ENCODE assay signal across 17 mouse cellular contexts in the genomic region with DNA sequence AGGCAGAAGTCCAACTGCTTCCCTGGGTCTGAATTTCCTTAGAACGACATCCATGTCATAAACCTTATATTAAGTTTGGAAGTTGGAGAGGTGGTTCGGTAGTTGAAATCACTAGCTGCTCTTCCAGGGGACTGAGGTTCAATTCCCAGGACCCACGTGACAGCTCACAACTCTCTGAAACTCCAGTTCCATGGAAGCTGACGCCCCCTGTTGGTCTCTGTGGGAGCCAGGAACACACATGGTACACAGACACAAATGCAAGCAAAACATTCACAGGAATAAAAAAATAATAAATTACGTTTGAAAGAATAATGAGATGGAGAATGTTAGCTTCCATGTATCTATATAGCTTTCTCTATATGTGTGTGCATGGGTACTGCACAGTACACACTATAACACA. TPM values are rescaled to one million over a fixed set of nuclear protein-coding genes. Genes with fewer than 3 reads are reported as not detected.
A peak's percentile ranks its signal among the peaks of the same experiment; 100 is the strongest.
DNase-seq lines count a peak whose midpoint lies in the region; TF ChIP-seq lines count a peak whose summit lies in the region.
"Had no signal": no experiment of that assay in that cellular context is flagged by ENCODE, and none has a peak within 500 bp of the region (broad histone marks: within the 10 kb centered on the region; RNA-seq: fewer than 3 reads in every experiment).

No protein-coding gene starts in this region.

- no peak for TF ChIP-seq POLR2A in heart, adult 2 months (IDR thresholded peaks at IDR 0.05; ENCODE audit: insufficient read depth, low read depth, low read length)
- TF ChIP-seq POLR2A in lung, adult 2 months (IDR thresholded peaks at IDR 0.05; ENCODE audit: borderline replicate concordance, extremely low read depth, low read depth, low read length): no peak
- no peak for TF ChIP-seq POLR2A in small intestine, adult 2 months (IDR thresholded peaks at IDR 0.05; ENCODE audit: low read depth, low read length)

- H3K36me3 ChIP-seq in heart, adult 2 months (ENCODE audit: control insufficient read depth, insufficient read depth, low read length): 0 out of 2 replicates have a peak, but pooled peaks cover 4% of the 10 kb centered on the region
- no peaks in the 10 kb centered on the region for H3K36me3 ChIP-seq in ES-E14 (ENCODE audit: control insufficient read depth, insufficient read depth, low read length, poor library complexity, severe bottlenecking)
- H3K36me3 ChIP-seq in small intestine, adult 2 months (ENCODE audit: control insufficient read depth, insufficient read depth, low read length): no peaks in the 10 kb centered on the region; the same call in 1 of the 2 replicates
- H3K36me3 ChIP-seq: liver, embryonic 13.5 days; midbrain, embryonic 15.5 days had no signal

- TF ChIP-seq CTCF in heart, adult 2 months (IDR thresholded peaks at IDR 0.05): peak; percentile 29
- TF ChIP-seq CTCF in lung, adult 2 months (IDR thresholded peaks at IDR 0.05; ENCODE audit: insufficient read depth, low read length): 0 out of 2 replicates have a peak, but pooled peaks have one; percentile 14
- TF ChIP-seq CTCF in small intestine, adult 2 months (IDR thresholded peaks at IDR 0.05; ENCODE audit: extremely low read depth, insufficient read length, insufficient replicate concordance, low read depth, low read length): peak; percentile 11; the same call in 1 of the 2 replicates

- no peak for TF ChIP-seq EP300 in heart, adult 2 months (IDR thresholded peaks at IDR 0.05; ENCODE audit: insufficient read depth, low read depth, low read length)

- no peak overlapping the region for H3K27ac ChIP-seq in heart, adult 2 months
- H3K27ac ChIP-seq in ES-E14 (ENCODE audit: insufficient read depth, low read depth, low read length, poor library complexity, severe bottlenecking): no peak overlapping the region
- no peak overlapping the region for H3K27ac ChIP-seq in small intestine, adult 2 months (ENCODE audit: insufficient read depth, low read depth, low read length)
- H3K27ac ChIP-seq: hindbrain, embryonic 14.5 days; liver, embryonic 13.5 days; midbrain, embryonic 15.5 days had no signal

- DNase-seq in heart, adult 2 months: no peak
- no peak for DNase-seq in heart, adult 8-10 months (ENCODE audit: low spot score)
- DNase-seq in lung, adult 2 months: no peak
- DNase-seq in lung, adult 18-20 months: no peak
- DNase-seq in ES-E14 (ENCODE audit: low read depth, low spot score): peak; percentile 53
- DNase-seq in B cell, adult 2 months: no peak
- no peak for DNase-seq in natural killer cell, adult 2 months (ENCODE audit: low spot score in 2 of 2)
- DNase-seq: adrenal gland, postnatal 14 days; cerebellum, adult 11-12 months; cerebellum, postnatal 25 days; gastrocnemius, postnatal 25 days; liver, embryonic 13.5 days had no signal

- 95% methylated on average over 5 of the region's 5 CpGs for WGBS in heart, adult 2 months
- 83% methylated on average over 5 of the region's 5 CpGs for WGBS in lung, adult 2 months
- WGBS in small intestine, adult 2 months: 90% methylated on average over 5 of the region's 5 CpGs

- peaks cover 7% of the 10 kb centered on the region for H3K4me1 ChIP-seq in heart, adult 2 months (ENCODE audit: control insufficient read depth, insufficient read depth, low read length)
- peaks cover 13% of the 10 kb centered on the region for H3K4me1 ChIP-seq in lung, adult 2 months (ENCODE audit: control insufficient read depth, insufficient read depth, low read length)
- peaks cover 13 to 17% of the 10 kb centered on the region in 2 experiments for H3K4me1 ChIP-seq in ES-E14 (ENCODE audit: control insufficient read depth in 2 of 2, insufficient read depth in 2 of 2, low read length in 2 of 2, poor library complexity in 1 of 2)
- peaks cover 4% of the 10 kb centered on the region; the same call in 1 of the 2 replicates for H3K4me1 ChIP-seq in small intestine, adult 2 months (ENCODE audit: control insufficient read depth, insufficient read depth, insufficient read length, low read length)

- H3K9ac ChIP-seq in heart, adult 2 months (ENCODE audit: low read depth, low read length): no peak overlapping the region
- H3K9ac ChIP-seq in ES-E14 (ENCODE audit: insufficient read depth, low read depth, low read length, poor library complexity, severe bottlenecking): no peak overlapping the region
- H3K9ac ChIP-seq: hindbrain, embryonic 14.5 days; liver, embryonic 13.5 days; midbrain, embryonic 15.5 days had no signal

- no peaks in the 10 kb centered on the region for H3K79me2 ChIP-seq in heart, adult 2 months (replicated peaks; ENCODE audit: control insufficient read depth, insufficient read depth, low read length)

- no peaks in the 10 kb centered on the region for H3K27me3 ChIP-seq in heart, adult 2 months (ENCODE audit: control insufficient read depth, insufficient read depth, low read length)
- H3K27me3 ChIP-seq in small intestine, adult 2 months (ENCODE audit: control insufficient read depth, insufficient read depth, low read length): no peaks in the 10 kb centered on the region
- H3K27me3 ChIP-seq: liver, embryonic 13.5 days; megakaryocyte, embryonic 14.5 days; midbrain, embryonic 15.5 days had no signal

- in situ Hi-C loops in ES-E14 (cut with MboI; ENCODE audit: low sequenced_read_pairs in 2 of 2, unreplicated experiment in 2 of 2): no loop called here

- no peaks in the 10 kb centered on the region for H3K9me3 ChIP-seq in ES-E14 (ENCODE audit: control insufficient read depth, insufficient read depth, low read depth, low read length)
- H3K9me3 ChIP-seq: G1E; liver, embryonic 13.5 days; megakaryocyte, embryonic 14.5 days; midbrain, embryonic 15.5 days had no signal

- intact Hi-C loops in heart, adult 2 months (cut with DNase I): no loop called here

- no peak overlapping the region for H3K4me3 ChIP-seq in heart, adult 2 months
- no peak overlapping the region for H3K4me3 ChIP-seq in lung, adult 2 months (replicated peaks; ENCODE audit: extremely low read depth, low read depth, low read length)
- H3K4me3 ChIP-seq in ES-E14 (ENCODE audit: insufficient read depth in 1 of 2, low read depth in 1 of 2, low read length in 2 of 2, poor library complexity in 1 of 2, severe bottlenecking in 1 of 2): no peak overlapping the region
- no peak overlapping the region for H3K4me3 ChIP-seq in small intestine, adult 2 months (ENCODE audit: low read depth, low read length)
- H3K4me3 ChIP-seq: liver, embryonic 13.5 days; megakaryocyte, embryonic 14.5 days; midbrain, embryonic 15.5 days had no signal

TF ChIP-seq in ES-E14, 5 proteins besides CTCF, POLR2A, EP300 and RAD21:
- TF ChIP-seq ZC3H11A (IDR thresholded peaks at IDR 0.05; ENCODE audit: borderline replicate concordance, low read depth, low read length) (peak; percentile 24; the same call in 1 of the 2 replicates), MAFK (IDR thresholded peaks at IDR 0.05; ENCODE audit: insufficient read depth, low read depth, low read length) (no peak), HCFC1 (IDR thresholded peaks at IDR 0.05; ENCODE audit: borderline replicate concordance, insufficient read depth, low read length) (no peak)
TF ChIP-seq in ES-E14: peak in this region for 1.

RNA-seq across cellular contexts. Expression of a gene that starts 16.0 kb away (rescaled TPM):
- total RNA-seq in heart, adult 2 months (2021): 10 to 100 TPM in 1 of 2 experiments, 1 to 10 TPM in 1; 9.9 to 10.3 TPM
- polyA plus RNA-seq in heart, adult 2 months (2012; rRNA removed): 15.1 and 15.7 TPM in 2 replicates
- 10 to 100 TPM in 2 of 4 experiments, 1 to 10 TPM in 2; 6.6 to 15.0 (median 10.4) TPM for total RNA-seq in heart, adult 8-10 months (2022)
- polyA plus RNA-seq in lung, adult 2 months (2012; rRNA removed): 21.0 and 21.8 TPM in 2 replicates
- 8.4 and 12.6 TPM in 2 replicates for total RNA-seq in ES-E14 (2012; rRNA removed)
- polyA plus RNA-seq in small intestine, adult 2 months (2012; rRNA removed): 9.3 and 16.7 TPM in 2 replicates
